Mouse (Mus musculus) 3T3-L1 (cell line): ENCODE measurements around the gene Hsd17b13.

ENCODE experiments used
- DNase-seq: peaks from one replicate; pipeline ENCODE4 v3.0.0-alpha.2; 2015; ENCODE audit warnings: low read depth, low spot score

Hsd17b13 gene

GRCm38 (mm10) chr5:103923755-103924154, 53.5 kb downstream of the Hsd17b13 start:
- no peak for DNase-seq

- DNase-seq = peak; percentile 35
Measured at GRCm38 (mm10) chr5:103923101-103923500, 54.1 kb downstream of the Hsd17b13 start.

- peak; percentile 46 for DNase-seq
Measured at GRCm38 (mm10) chr5:103922436-103922835, 54.8 kb downstream of the Hsd17b13 start.

GRCm38 (mm10) chr5:103919497-103919896, 57.7 kb downstream of the Hsd17b13 start:
- no peak for DNase-seq

- DNase-seq = no peak
Measured at GRCm38 (mm10) chr5:103918233-103918632, 59.0 kb downstream of the Hsd17b13 start.

GRCm38 (mm10) chr5:103917357-103917895, 59.8 kb downstream of the Hsd17b13 start:
- DNase-seq = no peak

- DNase-seq = no peak
Measured at GRCm38 (mm10) chr5:103916595-103917356, 60.4 kb downstream of the Hsd17b13 start.

GRCm38 (mm10) chr5:103914335-103915226, 62.6 kb downstream of the Hsd17b13 start:
- DNase-seq = peak; percentile 44

GRCm38 (mm10) chr5:103913150-103913549, 64.1 kb downstream of the Hsd17b13 start:
- no peak for DNase-seq

GRCm38 (mm10) chr5:103911555-103911954, 65.7 kb downstream of the Hsd17b13 start:
- DNase-seq = no peak

GRCm38 (mm10) chr5:103910748-103911409, 66.3 kb downstream of the Hsd17b13 start, which contains the start of gene Klhl8:
TSS of gene Klhl8 (minus strand) at chr5:103911259.
- peak; percentile 83 for DNase-seq

- no peak for DNase-seq
Measured at GRCm38 (mm10) chr5:103910156-103910555, 67.1 kb downstream of the Hsd17b13 start.

- no peak for DNase-seq
Measured at GRCm38 (mm10) chr5:103909466-103909865, 67.7 kb downstream of the Hsd17b13 start.

GRCm38 (mm10) chr5:103908851-103909250, 68.4 kb downstream of the Hsd17b13 start:
- no peak for DNase-seq

GRCm38 (mm10) chr5:103907844-103908243, 69.4 kb downstream of the Hsd17b13 start:
- DNase-seq = no peak

GRCm38 (mm10) chr5:103906173-103906572, 71.0 kb downstream of the Hsd17b13 start:
- DNase-seq = no peak
